In genomic region chr5:124352141-124352920, GRCm38 (mm10) we compare ENCODE assay signal across 8 mouse cellular contexts. TPM values are rescaled to one million over a fixed set of nuclear protein-coding genes. Genes with fewer than 3 reads are reported as not detected.
DNase-seq lines count a peak whose midpoint lies in the region; ATAC-seq and TF ChIP-seq lines count a peak whose summit lies in the region.

No protein-coding gene starts in this region.

- TF ChIP-seq EP300 in liver, embryonic 14.5 days (IDR thresholded peaks at IDR 0.05; ENCODE audit: low read depth): no peak

- DNase-seq in CD4-positive helper T cell, adult 2 months (ENCODE audit: low read depth, low spot score): peak; percentile 76
- DNase-seq in brain, adult 2 months (ENCODE audit: low read depth, low spot score): peak; percentile 95
- DNase-seq in liver, embryonic 14.5 days (ENCODE audit: low read depth in 3 of 3, low spot score in 3 of 3): peak in 1 of 3 experiments; percentile 43
- DNase-seq in neural tube, embryonic 10.5 days (ENCODE audit: extremely low spot score, low spot score): peak; percentile 92

- peak; percentile 74 for ATAC-seq in heart, embryonic 13.5 days (ENCODE audit: extremely low read depth, insufficient number of reproducible peaks, low FRiP score, low TSS enrichment)
- ATAC-seq in kidney, embryonic 16.5 days (ENCODE audit: low FRiP score, low TSS enrichment): peak; percentile 90
- ATAC-seq in liver, embryonic 14.5 days (ENCODE audit: insufficient read depth): peak; percentile 44
- ATAC-seq in stomach, embryonic 16.5 days (ENCODE audit: insufficient read depth, low FRiP score): peak; percentile 86

- H3K9ac ChIP-seq in heart, embryonic 13.5 days: peak overlapping the region; percentile 100
- H3K9ac ChIP-seq in kidney, embryonic 16.5 days (replicated peaks; ENCODE audit: low read length): peak overlapping the region; percentile 100
- peak overlapping the region; percentile 90 for H3K9ac ChIP-seq in liver, embryonic 14.5 days (replicated peaks)
- peak overlapping the region; percentile 100 for H3K9ac ChIP-seq in stomach, embryonic 16.5 days (ENCODE audit: low read length)

- peaks cover 42% of the 10 kb centered on the region for H3K36me3 ChIP-seq in erythroblast, embryonic 14.5 days (ENCODE audit: control insufficient read depth)
- H3K36me3 ChIP-seq in heart, embryonic 13.5 days: peaks cover 29% of the 10 kb centered on the region
- H3K36me3 ChIP-seq in kidney, embryonic 16.5 days (ENCODE audit: insufficient read depth, low read length): peaks cover 18% of the 10 kb centered on the region
- peaks cover 15% of the 10 kb centered on the region for H3K36me3 ChIP-seq in liver, embryonic 14.5 days (replicated peaks; ENCODE audit: control insufficient read depth, insufficient read depth, low read depth)
- H3K36me3 ChIP-seq in stomach, embryonic 16.5 days (ENCODE audit: control insufficient read depth, insufficient read depth, low read length): peaks cover 12% of the 10 kb centered on the region; the same call in 1 of the 2 replicates

- no peak; the same call in 1 of the 2 replicates for TF ChIP-seq CTCF in liver, embryonic 14.5 days (IDR thresholded peaks at IDR 0.05; ENCODE audit: low read depth)

- H3K4me2 ChIP-seq in heart, embryonic 13.5 days: peak overlapping the region; percentile 96
- peak overlapping the region; percentile 98 for H3K4me2 ChIP-seq in kidney, embryonic 16.5 days (replicated peaks; ENCODE audit: low read depth, low read length)
- H3K4me2 ChIP-seq in liver, embryonic 14.5 days (ENCODE audit: low read depth): peak overlapping the region; percentile 72
- H3K4me2 ChIP-seq in stomach, embryonic 16.5 days (ENCODE audit: low read depth, low read length): peak overlapping the region; percentile 93

- H3K4me1 ChIP-seq in erythroblast, embryonic 14.5 days (ENCODE audit: control insufficient read depth): peaks cover 40% of the 10 kb centered on the region
- H3K4me1 ChIP-seq in heart, embryonic 13.5 days: peaks cover 29% of the 10 kb centered on the region
- peaks cover 25% of the 10 kb centered on the region for H3K4me1 ChIP-seq in kidney, embryonic 16.5 days (ENCODE audit: insufficient read depth, low read length)
- peaks cover 8 to 11% of the 10 kb centered on the region in 2 experiments for H3K4me1 ChIP-seq in liver, embryonic 14.5 days (replicated peaks; ENCODE audit: control insufficient read depth in 2 of 2, insufficient read depth in 2 of 2, low read length in 1 of 2)
- peaks cover 23% of the 10 kb centered on the region for H3K4me1 ChIP-seq in stomach, embryonic 16.5 days (ENCODE audit: control insufficient read depth, insufficient read depth, low read length)

- peak overlapping the region; percentile 98 for H3K27ac ChIP-seq in heart, embryonic 13.5 days (replicated peaks)
- H3K27ac ChIP-seq in kidney, embryonic 16.5 days (ENCODE audit: low read length): peak overlapping the region; percentile 98
- H3K27ac ChIP-seq in liver, embryonic 14.5 days: no peak overlapping the region
- H3K27ac ChIP-seq in stomach, embryonic 16.5 days (ENCODE audit: low read length): peak overlapping the region; percentile 97

- no peaks in the 10 kb centered on the region for H3K27me3 ChIP-seq in erythroblast, embryonic 14.5 days (ENCODE audit: control insufficient read depth)
- no peaks in the 10 kb centered on the region for H3K27me3 ChIP-seq in heart, embryonic 13.5 days (replicated peaks)
- no peaks in the 10 kb centered on the region for H3K27me3 ChIP-seq in kidney, embryonic 16.5 days (ENCODE audit: insufficient read depth, low read length)
- no peaks in the 10 kb centered on the region for H3K27me3 ChIP-seq in liver, embryonic 14.5 days (ENCODE audit: control insufficient read depth, insufficient read depth, low read length)
- H3K27me3 ChIP-seq in stomach, embryonic 16.5 days (ENCODE audit: control insufficient read depth, insufficient read depth, low read length): no peaks in the 10 kb centered on the region

- H3K4me3 ChIP-seq in erythroblast, embryonic 14.5 days (replicated peaks): peak overlapping the region; percentile 90
- peak overlapping the region; percentile 71 for H3K4me3 ChIP-seq in heart, embryonic 13.5 days
- peak overlapping the region; percentile 71 for H3K4me3 ChIP-seq in kidney, embryonic 16.5 days (ENCODE audit: low read length)
- H3K4me3 ChIP-seq in liver, embryonic 14.5 days (ENCODE audit: insufficient read depth in 1 of 2, low read depth in 2 of 2, low read length in 2 of 2): peak overlapping the region; percentile 70 to 83
- peak overlapping the region; percentile 88 for H3K4me3 ChIP-seq in stomach, embryonic 16.5 days (replicated peaks; ENCODE audit: low read length)

- WGBS in heart, embryonic 13.5 days: 2% methylated on average over 29 of the region's 30 CpGs
- WGBS in kidney, embryonic 16.5 days: under 1% methylated on average over 27 of the region's 30 CpGs
- WGBS in liver, embryonic 14.5 days (ENCODE audit: insufficient replicate concordance): 5% methylated on average over 27 of the region's 30 CpGs
- under 1% methylated on average over 30 of the region's 30 CpGs for WGBS in stomach, embryonic 16.5 days

- no peaks in the 10 kb centered on the region for H3K9me3 ChIP-seq in erythroblast, embryonic 14.5 days (ENCODE audit: control insufficient read depth, low read length)
- no peaks in the 10 kb centered on the region for H3K9me3 ChIP-seq in heart, embryonic 13.5 days
- H3K9me3 ChIP-seq in kidney, embryonic 16.5 days (ENCODE audit: low read length): no peaks in the 10 kb centered on the region
- no peaks in the 10 kb centered on the region for H3K9me3 ChIP-seq in liver, embryonic 14.5 days (ENCODE audit: control insufficient read depth, low read length)
- H3K9me3 ChIP-seq in stomach, embryonic 16.5 days (replicated peaks; ENCODE audit: control insufficient read depth, low read length): no peaks in the 10 kb centered on the region

RNA-seq across cellular contexts. Expression of gene Cdk2ap1, which starts 10.6 kb away (rescaled TPM):
- polyA plus RNA-seq in erythroblast, embryonic 14.5 days (2012): 16.1 and 20.1 TPM in 2 replicates
- 20.5 and 23.9 TPM in 2 replicates for polyA plus RNA-seq in heart, embryonic 13.5 days (2015; fragmentation: Nextera tagmentation; extraction: Ambion mirVana)
- polyA plus RNA-seq in kidney, embryonic 16.5 days (2015; fragmentation: Nextera tagmentation; extraction: Ambion mirVana): 28.4 and 29.9 TPM in 2 replicates
- 68.4 and 86.5 TPM in 2 replicates for polyA plus RNA-seq in liver, embryonic 14.5 days (2012; rRNA removed)
- polyA plus RNA-seq in liver, embryonic 14.5 days (2014; fragmentation: Nextera tagmentation; extraction: Ambion mirVana): 16.3 and 27.0 TPM in 2 replicates
- polyA plus RNA-seq in stomach, embryonic 16.5 days (2015; fragmentation: Nextera tagmentation; extraction: Ambion mirVana): 18.6 and 22.0 TPM in 2 replicates

RNA-seq across cellular contexts. Expression of gene 2810006K23Rik, which starts 24.4 kb away (rescaled TPM):
- polyA plus RNA-seq in erythroblast, embryonic 14.5 days (2012): 0.24 and 0.36 TPM in 2 replicates
- 18.5 and 19.5 TPM in 2 replicates for polyA plus RNA-seq in heart, embryonic 13.5 days (2015; fragmentation: Nextera tagmentation; extraction: Ambion mirVana)
- 18.5 and 20.4 TPM in 2 replicates for polyA plus RNA-seq in kidney, embryonic 16.5 days (2015; fragmentation: Nextera tagmentation; extraction: Ambion mirVana)
- 3.1 and 4.0 TPM in 2 replicates for polyA plus RNA-seq in liver, embryonic 14.5 days (2012; rRNA removed)
- polyA plus RNA-seq in liver, embryonic 14.5 days (2014; fragmentation: Nextera tagmentation; extraction: Ambion mirVana): 3.4 and 4.2 TPM in 2 replicates
- 13.3 and 16.1 TPM in 2 replicates for polyA plus RNA-seq in stomach, embryonic 16.5 days (2015; fragmentation: Nextera tagmentation; extraction: Ambion mirVana)

RNA-seq across cellular contexts. Expression of gene Mphosph9, which starts 24.6 kb away (rescaled TPM):
- 0.28 and 0.32 TPM in 2 replicates for polyA plus RNA-seq in erythroblast, embryonic 14.5 days (2012)
- polyA plus RNA-seq in heart, embryonic 13.5 days (2015; fragmentation: Nextera tagmentation; extraction: Ambion mirVana): 10.2 and 13.6 TPM in 2 replicates
- 10.8 and 13.8 TPM in 2 replicates for polyA plus RNA-seq in kidney, embryonic 16.5 days (2015; fragmentation: Nextera tagmentation; extraction: Ambion mirVana)
- polyA plus RNA-seq in liver, embryonic 14.5 days (2012; rRNA removed): 2.6 and 3.4 TPM in 2 replicates
- 4.2 and 5.5 TPM in 2 replicates for polyA plus RNA-seq in liver, embryonic 14.5 days (2014; fragmentation: Nextera tagmentation; extraction: Ambion mirVana)
- 7.7 and 8.5 TPM in 2 replicates for polyA plus RNA-seq in stomach, embryonic 16.5 days (2015; fragmentation: Nextera tagmentation; extraction: Ambion mirVana)
